Mouse (Mus musculus): ENCODE data around the gene Marc1. TPM values are rescaled to one million over a fixed set of nuclear protein-coding genes. Genes with fewer than 3 reads are reported as not detected.

The Marc1 gene
- polyA plus RNA-seq, 1 experiment from 2014 or later = 1.6 TPM

DNA sequence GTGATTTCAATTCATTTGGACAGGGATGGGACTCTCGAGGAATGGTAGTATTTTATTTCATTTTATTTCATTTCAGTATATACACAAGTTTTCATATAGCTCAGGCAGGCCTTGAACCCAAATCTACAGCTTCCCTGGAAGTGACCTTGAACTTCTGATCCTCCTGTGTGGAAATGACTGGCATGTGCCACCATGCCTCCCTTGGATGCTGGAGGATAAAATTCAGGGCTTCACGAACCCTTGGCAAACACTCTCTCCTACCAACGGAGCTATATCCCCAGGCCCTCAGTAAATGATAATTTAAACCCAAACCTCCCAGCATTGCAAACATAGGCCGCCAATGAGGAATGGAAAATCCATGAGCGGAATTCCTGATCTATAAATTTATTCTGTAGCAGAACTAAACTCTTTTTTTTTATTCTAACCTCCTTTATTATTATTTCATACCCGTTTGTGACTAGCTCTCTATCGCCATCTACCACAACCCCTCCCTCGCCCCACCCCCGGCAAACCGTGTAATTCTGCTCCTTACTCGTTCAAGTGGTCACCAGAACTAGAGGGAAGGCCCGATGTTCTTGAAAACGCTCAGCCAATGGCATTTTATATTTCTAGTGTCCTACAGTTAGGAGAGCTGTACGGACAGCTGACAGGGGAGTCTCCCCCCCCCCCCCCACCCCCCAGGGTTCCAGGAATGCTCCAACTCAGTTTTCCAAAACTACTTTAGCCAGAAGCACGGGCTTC, 33.4 kb upstream of the Marc1 start:
- peaks cover 17% of the 10 kb centered on the region; the same call in 1 of the 2 replicates for H3K36me3 ChIP-seq (ENCODE audit: control insufficient read depth, insufficient read depth)
- peak overlapping the region; percentile 89 for H3K4me3 ChIP-seq (ENCODE audit: low read depth, low read length)
- ATAC-seq = no peak
- 0 out of 2 replicates have a peak, but pooled peaks cover 7% of the 10 kb centered on the region for H3K4me1 ChIP-seq (replicated peaks; ENCODE audit: control insufficient read depth, insufficient read depth, low read length)
- H3K27ac ChIP-seq (ENCODE audit: low read depth, low read length) = peak overlapping the region; percentile 93
- peak; percentile 54 for TF ChIP-seq CTCF (IDR thresholded peaks at IDR 0.05; ENCODE audit: low read depth)
- 16% methylated on average over 15 of the region's 15 CpGs for WGBS
- H3K27me3 ChIP-seq (replicated peaks; ENCODE audit: control insufficient read depth, insufficient read depth, low read length) = no peaks in the 10 kb centered on the region
- H3K9ac ChIP-seq (ENCODE audit: low read depth, low read length) = peak overlapping the region; percentile 79
- no peaks in the 10 kb centered on the region for H3K9me3 ChIP-seq (ENCODE audit: control insufficient read depth)
- H3K4me2 ChIP-seq (replicated peaks; ENCODE audit: low read depth) = peak overlapping the region; percentile 88

GRCm38 (mm10) chr1:184837649-184838048, 26.5 kb upstream of the Marc1 start:
- Histone ChIP-seq H3K4me2 (replicated peaks; ENCODE audit: low read depth) (no peak overlapping the region), H3K9ac (ENCODE audit: low read depth, low read length) (no peak overlapping the region), H3K4me3 (ENCODE audit: low read depth, low read length) (no peak overlapping the region), H3K27ac (ENCODE audit: low read depth, low read length) (peak overlapping the region; percentile 52; the same call in 1 of the 2 replicates), H3K36me3 (ENCODE audit: control insufficient read depth, insufficient read depth) (peaks cover 41% of the 10 kb centered on the region), H3K4me1 (replicated peaks; ENCODE audit: control insufficient read depth, insufficient read depth, low read length) (no peaks in the 10 kb centered on the region), H3K9me3 (ENCODE audit: control insufficient read depth) (no peaks in the 10 kb centered on the region), H3K27me3 (replicated peaks; ENCODE audit: control insufficient read depth, insufficient read depth, low read length) (no peaks in the 10 kb centered on the region)
- 34% methylated on average over 4 of the region's 4 CpGs for WGBS
- TF ChIP-seq CTCF (IDR thresholded peaks at IDR 0.05; ENCODE audit: low read depth) = no peak
- peak; percentile 72 for ATAC-seq

DNA sequence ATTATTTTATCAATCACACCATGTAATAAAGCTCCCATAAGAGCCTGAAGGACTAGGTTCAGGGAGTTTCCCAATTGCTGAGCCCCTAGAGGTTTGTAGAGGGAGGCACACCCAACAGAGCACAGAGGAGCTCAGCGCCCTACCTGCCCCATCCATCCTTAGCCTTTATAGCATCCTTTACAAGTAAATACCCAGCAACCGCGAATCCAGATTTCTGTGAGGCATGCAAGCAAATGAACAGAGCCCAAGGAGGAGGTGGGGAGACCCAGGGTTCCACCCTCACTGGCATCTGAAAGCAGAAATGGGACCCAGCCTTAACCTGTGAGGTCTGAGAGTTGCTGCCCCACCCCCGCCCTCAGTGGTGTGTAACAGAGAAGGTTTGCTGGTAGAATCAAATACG, 25.2 kb upstream of the Marc1 start:
- Histone ChIP-seq H3K9me3 (ENCODE audit: control insufficient read depth) (no peaks in the 10 kb centered on the region), H3K27me3 (replicated peaks; ENCODE audit: control insufficient read depth, insufficient read depth, low read length) (no peaks in the 10 kb centered on the region), H3K36me3 (ENCODE audit: control insufficient read depth, insufficient read depth) (peaks cover 53% of the 10 kb centered on the region), H3K27ac (ENCODE audit: low read depth, low read length) (peak overlapping the region; percentile 46), H3K4me2 (replicated peaks; ENCODE audit: low read depth) (no peak overlapping the region), H3K4me1 (replicated peaks; ENCODE audit: control insufficient read depth, insufficient read depth, low read length) (no peaks in the 10 kb centered on the region), H3K9ac (ENCODE audit: low read depth, low read length) (no peak overlapping the region), H3K4me3 (ENCODE audit: low read depth, low read length) (no peak overlapping the region)
- WGBS = 73% methylated on average over 5 of the region's 5 CpGs
- ATAC-seq = peak; percentile 21; the same call in 1 of the 2 replicates
- TF ChIP-seq CTCF (IDR thresholded peaks at IDR 0.05; ENCODE audit: low read depth) = no peak

GRCm38 (mm10) chr1:184833499-184833898, 22.4 kb upstream of the Marc1 start:
- no peak overlapping the region for H3K4me2 ChIP-seq (replicated peaks; ENCODE audit: low read depth)
- TF ChIP-seq CTCF (IDR thresholded peaks at IDR 0.05; ENCODE audit: low read depth) = no peak
- no peak overlapping the region for H3K27ac ChIP-seq (ENCODE audit: low read depth, low read length)
- no peaks in the 10 kb centered on the region for H3K9me3 ChIP-seq (ENCODE audit: control insufficient read depth)
- 70% methylated on average over 7 of the region's 7 CpGs for WGBS
- H3K4me1 ChIP-seq (replicated peaks; ENCODE audit: control insufficient read depth, insufficient read depth, low read length) = 0 out of 2 replicates have a peak, but pooled peaks cover 2% of the 10 kb centered on the region
- no peak for ATAC-seq
- no peaks in the 10 kb centered on the region for H3K27me3 ChIP-seq (replicated peaks; ENCODE audit: control insufficient read depth, insufficient read depth, low read length)
- no peak overlapping the region for H3K9ac ChIP-seq (ENCODE audit: low read depth, low read length)
- H3K4me3 ChIP-seq (ENCODE audit: low read depth, low read length) = no peak overlapping the region
- H3K36me3 ChIP-seq (ENCODE audit: control insufficient read depth, insufficient read depth) = peaks cover 49% of the 10 kb centered on the region

- H3K9ac ChIP-seq (ENCODE audit: low read depth, low read length) = no peak overlapping the region
- 82% methylated on average over 10 of the region's 10 CpGs for WGBS
- peaks cover 49% of the 10 kb centered on the region for H3K36me3 ChIP-seq (ENCODE audit: control insufficient read depth, insufficient read depth)
- ATAC-seq = no peak
- no peaks in the 10 kb centered on the region for H3K9me3 ChIP-seq (ENCODE audit: control insufficient read depth)
- no peaks in the 10 kb centered on the region for H3K27me3 ChIP-seq (replicated peaks; ENCODE audit: control insufficient read depth, insufficient read depth, low read length)
- H3K27ac ChIP-seq (ENCODE audit: low read depth, low read length) = no peak overlapping the region; the same call in 1 of the 2 replicates
- 0 out of 2 replicates have a peak, but pooled peaks cover 2% of the 10 kb centered on the region for H3K4me1 ChIP-seq (replicated peaks; ENCODE audit: control insufficient read depth, insufficient read depth, low read length)
- H3K4me3 ChIP-seq (ENCODE audit: low read depth, low read length) = no peak overlapping the region
- H3K4me2 ChIP-seq (replicated peaks; ENCODE audit: low read depth) = no peak overlapping the region
- TF ChIP-seq CTCF (IDR thresholded peaks at IDR 0.05; ENCODE audit: low read depth) = peak; percentile 73
These were observed 21.1 kb upstream of the Marc1 start for GRCm38 (mm10) chr1:184832211-184832610.

DNA sequence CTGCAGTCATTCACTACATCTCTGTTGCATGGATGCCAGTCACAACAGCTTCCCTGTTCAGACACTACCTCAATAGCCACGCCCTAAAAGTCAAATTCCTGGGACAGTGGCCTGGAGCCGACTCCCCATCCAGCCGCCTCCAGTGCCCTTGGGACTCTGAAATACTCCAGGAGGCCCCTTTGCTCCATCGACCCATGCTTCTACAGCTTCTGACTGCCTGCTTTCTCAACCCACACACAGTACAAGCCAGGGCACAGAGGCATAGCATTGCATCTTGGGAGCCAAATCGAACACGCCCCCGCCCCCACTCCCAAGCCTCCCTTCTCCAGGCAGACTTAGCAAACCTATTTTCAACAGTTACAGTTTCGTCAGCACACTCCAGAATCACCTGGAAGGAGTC, 18.8 kb upstream of the Marc1 start:
- H3K4me2 ChIP-seq (replicated peaks; ENCODE audit: low read depth) = no peak overlapping the region
- peak; percentile 37 for ATAC-seq
- 63% methylated on average over 8 of the region's 8 CpGs for WGBS

More for the DNA sequence above, 18.8 kb upstream of the Marc1 start:
- H3K4me1 ChIP-seq (replicated peaks; ENCODE audit: control insufficient read depth, insufficient read depth, low read length) = 0 out of 2 replicates have a peak, but pooled peaks cover 2% of the 10 kb centered on the region
- no peak for TF ChIP-seq CTCF (IDR thresholded peaks at IDR 0.05; ENCODE audit: low read depth)
- no peak overlapping the region for H3K9ac ChIP-seq (ENCODE audit: low read depth, low read length)
- H3K36me3 ChIP-seq (ENCODE audit: control insufficient read depth, insufficient read depth) = peaks cover 41% of the 10 kb centered on the region
- no peak overlapping the region for H3K4me3 ChIP-seq (ENCODE audit: low read depth, low read length)
- H3K27me3 ChIP-seq (replicated peaks; ENCODE audit: control insufficient read depth, insufficient read depth, low read length) = no peaks in the 10 kb centered on the region
- 0 out of 2 replicates have a peak overlapping the region, but pooled peaks have one; percentile 35 for H3K27ac ChIP-seq (ENCODE audit: low read depth, low read length)
- no peaks in the 10 kb centered on the region for H3K9me3 ChIP-seq (ENCODE audit: control insufficient read depth)
